Mouse (Mus musculus): ENCODE results near the gene Tnp2. TPM values are rescaled to one million over a fixed set of nuclear protein-coding genes. Genes with fewer than 3 reads are reported as not detected.

Gene Tnp2
- polyA plus RNA-seq, 1 experiment from 2014 or later, result not detected

GRCm38 (mm10) chr16:10762569-10763180 is 25.8 kb downstream of the Tnp2 start:
- H3K4me2 ChIP-seq, result no peak overlapping the region
- no peaks in the 10 kb centered on the region for H3K27me3 ChIP-seq
- no peaks in the 10 kb centered on the region for H3K4me1 ChIP-seq (replicated peaks)
- no peak for ATAC-seq (ENCODE audit: low FRiP score, low read depth)
- no peak overlapping the region for H3K4me3 ChIP-seq
- no peak overlapping the region for H3K9ac ChIP-seq
- H3K36me3 ChIP-seq, result no peaks in the 10 kb centered on the region
- H3K9me3 ChIP-seq, result no peaks in the 10 kb centered on the region
- WGBS, result 72% methylated on average over 5 of the region's 5 CpGs
- no peak overlapping the region for H3K27ac ChIP-seq (replicated peaks)

GRCm38 (mm10) chr16:10761182-10761581 is 27.3 kb downstream of the Tnp2 start:
- Histone ChIP-seq H3K4me2 (no peak overlapping the region), H3K4me1 (replicated peaks) (no peaks in the 10 kb centered on the region), H3K9me3 (no peaks in the 10 kb centered on the region), H3K36me3 (no peaks in the 10 kb centered on the region), H3K4me3 (no peak overlapping the region), H3K9ac (no peak overlapping the region), H3K27ac (replicated peaks) (no peak overlapping the region), H3K27me3 (no peaks in the 10 kb centered on the region)
- no peak for ATAC-seq (ENCODE audit: low FRiP score, low read depth)
- 74% methylated on average over 8 of the region's 8 CpGs for WGBS

DNA sequence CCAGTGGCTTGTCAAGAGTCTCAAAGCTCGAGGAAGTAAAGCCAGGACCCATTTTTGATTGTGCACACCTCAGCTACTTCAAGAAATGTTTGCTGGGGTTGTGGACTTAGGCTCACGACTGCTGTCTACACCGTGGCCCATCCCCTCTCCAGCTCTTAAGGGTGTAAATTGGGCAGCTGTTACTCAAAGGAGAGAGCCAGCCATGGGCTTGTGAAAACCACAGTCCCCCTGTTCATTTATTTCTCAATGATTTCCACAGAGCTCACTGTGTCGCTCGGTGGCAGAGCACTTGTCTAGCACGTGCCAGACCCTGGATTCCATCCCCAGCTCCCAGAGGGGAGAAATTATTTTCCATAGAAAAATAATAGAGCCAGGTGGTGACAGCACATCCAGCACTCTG is 32.3 kb downstream of the Tnp2 start:
- Histone ChIP-seq H3K27me3 (no peaks in the 10 kb centered on the region), H3K9me3 (no peaks in the 10 kb centered on the region), H3K36me3 (no peaks in the 10 kb centered on the region), H3K4me1 (replicated peaks) (no peaks in the 10 kb centered on the region), H3K27ac (replicated peaks) (no peak overlapping the region), H3K9ac (no peak overlapping the region), H3K4me3 (no peak overlapping the region), H3K4me2 (no peak overlapping the region)
- WGBS, result 73% methylated on average over 5 of the region's 6 CpGs
- no peak for ATAC-seq (ENCODE audit: low FRiP score, low read depth)

DNA sequence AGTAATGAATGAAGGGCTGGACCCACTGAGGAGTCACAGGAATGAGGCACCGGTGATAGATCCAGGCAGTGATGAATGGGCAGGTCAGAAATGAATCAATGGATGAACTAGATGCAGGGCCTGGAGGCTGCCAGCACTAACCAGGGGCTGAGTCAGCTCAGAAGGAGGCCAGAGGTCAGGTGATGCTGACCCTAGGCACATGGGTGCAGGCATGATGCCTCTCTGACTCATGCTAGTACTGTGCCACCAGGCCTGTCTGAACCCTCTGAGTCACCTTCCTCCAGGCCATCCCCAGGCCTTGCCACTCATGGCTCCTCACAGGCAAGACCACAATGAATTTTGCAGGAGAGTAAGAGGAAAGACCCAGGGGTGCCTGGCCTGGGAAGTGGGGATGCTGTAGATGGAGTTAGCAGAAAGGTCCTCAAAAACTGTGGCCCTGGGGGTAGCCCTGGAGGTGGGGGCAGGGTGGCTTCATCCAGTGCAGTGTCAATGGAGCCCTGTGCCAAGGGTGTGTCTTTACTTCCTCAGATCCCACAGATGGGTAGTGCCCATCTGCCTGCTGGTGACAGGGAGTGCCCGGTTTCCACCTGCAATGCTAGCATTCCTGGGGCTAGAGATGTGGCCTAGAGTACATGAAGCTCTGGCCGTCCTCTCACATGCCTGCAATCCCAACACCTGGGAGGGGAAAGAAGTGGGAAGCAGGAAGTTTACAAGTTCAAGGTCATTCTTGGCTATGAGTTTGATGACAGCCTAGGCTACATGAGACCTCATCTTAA is 33.8 kb downstream of the Tnp2 start:
- Histone ChIP-seq H3K4me1 (replicated peaks) (0 out of 2 replicates have a peak, but pooled peaks cover 3% of the 10 kb centered on the region), H3K9ac (no peak overlapping the region), H3K4me3 (no peak overlapping the region), H3K27me3 (no peaks in the 10 kb centered on the region), H3K27ac (replicated peaks) (no peak overlapping the region), H3K9me3 (no peaks in the 10 kb centered on the region), H3K36me3 (no peaks in the 10 kb centered on the region), H3K4me2 (no peak overlapping the region)
- WGBS, result 79% methylated on average over 3 of the region's 3 CpGs
- ATAC-seq (ENCODE audit: low FRiP score, low read depth), result no peak

DNA sequence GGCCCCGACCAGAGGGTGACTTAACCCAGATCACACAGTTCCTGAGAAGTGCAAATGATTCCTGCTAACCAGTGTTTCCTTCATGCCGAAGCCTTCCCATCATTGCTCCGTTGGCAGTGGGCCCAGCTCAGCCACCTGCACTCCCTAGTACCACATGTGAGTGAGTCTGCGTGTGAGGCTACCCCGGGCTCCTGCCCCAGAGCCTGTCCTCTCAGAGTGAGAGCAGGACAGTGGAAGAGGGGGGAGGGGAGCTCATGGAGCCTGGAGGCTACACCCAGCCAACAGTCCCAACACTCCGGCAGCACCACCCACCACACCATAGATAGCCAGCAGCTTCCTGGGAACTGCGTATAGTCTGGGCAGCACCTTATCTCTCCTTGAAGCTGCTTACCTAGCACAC is 38.6 kb downstream of the Tnp2 start:
- WGBS, result 53% methylated on average over 7 of the region's 7 CpGs
- no peak for ATAC-seq (ENCODE audit: low FRiP score, low read depth)
- Histone ChIP-seq H3K4me2 (no peak overlapping the region), H3K4me3 (no peak overlapping the region), H3K4me1 (replicated peaks) (peaks cover 8% of the 10 kb centered on the region; the same call in 1 of the 2 replicates), H3K27me3 (no peaks in the 10 kb centered on the region), H3K9me3 (no peaks in the 10 kb centered on the region), H3K36me3 (no peaks in the 10 kb centered on the region), H3K9ac (no peak overlapping the region), H3K27ac (replicated peaks) (no peak overlapping the region)

GRCm38 (mm10) chr16:10749226-10749625 is 39.2 kb downstream of the Tnp2 start:
- Histone ChIP-seq H3K4me3 (no peak overlapping the region), H3K27me3 (no peaks in the 10 kb centered on the region), H3K36me3 (no peaks in the 10 kb centered on the region), H3K4me1 (replicated peaks) (peaks cover 8% of the 10 kb centered on the region; the same call in 1 of the 2 replicates), H3K9ac (no peak overlapping the region), H3K4me2 (no peak overlapping the region), H3K9me3 (no peaks in the 10 kb centered on the region), H3K27ac (replicated peaks) (no peak overlapping the region)
- 73% methylated on average over 7 of the region's 7 CpGs for WGBS
- no peak for ATAC-seq (ENCODE audit: low FRiP score, low read depth)

DNA sequence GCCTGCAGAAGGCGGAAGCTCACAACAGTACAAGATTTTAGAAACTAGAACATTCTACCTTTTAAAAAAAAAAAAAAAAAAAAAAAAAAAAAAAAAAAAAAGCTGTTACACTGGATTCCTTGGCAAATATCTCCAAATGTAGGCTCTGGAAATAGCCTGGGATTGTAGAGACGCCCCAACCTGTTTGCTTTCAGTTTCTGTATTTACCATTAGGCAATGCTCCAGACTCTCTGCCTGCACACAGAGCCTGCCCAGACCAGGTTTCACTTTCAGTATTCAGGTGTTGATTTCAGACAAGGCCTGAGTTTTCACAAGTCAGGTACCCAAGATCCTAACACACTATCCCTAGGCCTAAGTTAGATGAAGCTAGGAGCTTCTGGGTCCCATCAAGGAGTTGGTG is 47.4 kb downstream of the Tnp2 start:
- WGBS, result 96% methylated on average over 2 of the region's 2 CpGs
- no peak overlapping the region for H3K9ac ChIP-seq
- no peaks in the 10 kb centered on the region for H3K36me3 ChIP-seq
- H3K4me3 ChIP-seq, result no peak overlapping the region
- ATAC-seq (ENCODE audit: low FRiP score, low read depth), result no peak
- no peaks in the 10 kb centered on the region for H3K27me3 ChIP-seq
- H3K4me2 ChIP-seq, result no peak overlapping the region
- H3K9me3 ChIP-seq, result no peaks in the 10 kb centered on the region
- H3K27ac ChIP-seq (replicated peaks), result no peak overlapping the region
- H3K4me1 ChIP-seq (replicated peaks), result 0 out of 2 replicates have a peak, but pooled peaks cover 3% of the 10 kb centered on the region

DNA sequence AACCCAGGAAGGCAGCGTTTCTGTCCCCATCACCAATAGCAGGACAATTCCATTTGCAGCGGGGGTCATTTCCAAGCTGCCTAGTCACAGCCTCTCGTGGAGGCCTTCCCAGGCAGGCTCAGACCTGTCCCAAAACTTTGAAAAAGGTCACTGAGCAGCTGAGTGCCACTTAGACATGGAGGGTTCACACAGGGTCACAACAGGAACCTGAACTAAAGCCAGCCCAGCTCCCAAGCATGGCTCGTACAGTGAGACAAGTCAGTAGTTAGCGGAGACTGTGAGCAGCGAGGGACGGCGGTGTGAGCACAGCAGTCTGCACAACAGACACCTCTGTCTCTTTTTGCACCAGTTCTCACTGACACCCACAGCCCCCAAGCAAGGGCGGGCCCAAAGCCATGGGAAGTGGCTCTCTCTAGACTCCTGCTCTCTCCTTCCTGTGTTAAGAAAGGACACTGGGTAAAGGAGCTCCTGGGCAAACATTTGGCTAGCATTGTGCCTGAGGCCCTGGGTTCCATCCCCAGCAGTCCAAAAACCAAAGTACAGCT is 48.5 kb downstream of the Tnp2 start:
- no peaks in the 10 kb centered on the region for H3K27me3 ChIP-seq
- 0 out of 2 replicates have a peak, but pooled peaks cover 3% of the 10 kb centered on the region for H3K4me1 ChIP-seq (replicated peaks)
- 66% methylated on average over 9 of the region's 9 CpGs for WGBS
- no peaks in the 10 kb centered on the region for H3K9me3 ChIP-seq
- no peak overlapping the region for H3K4me3 ChIP-seq
- ATAC-seq (ENCODE audit: low FRiP score, low read depth), result no peak
- no peak overlapping the region for H3K4me2 ChIP-seq
- H3K27ac ChIP-seq (replicated peaks), result no peak overlapping the region
- H3K36me3 ChIP-seq, result no peaks in the 10 kb centered on the region
- no peak overlapping the region for H3K9ac ChIP-seq

GRCm38 (mm10) chr16:10738866-10739265 is 49.6 kb downstream of the Tnp2 start:
- Histone ChIP-seq H3K36me3 (no peaks in the 10 kb centered on the region), H3K9me3 (no peaks in the 10 kb centered on the region), H3K4me1 (replicated peaks) (0 out of 2 replicates have a peak, but pooled peaks cover 3% of the 10 kb centered on the region), H3K9ac (no peak overlapping the region), H3K27me3 (no peaks in the 10 kb centered on the region), H3K4me3 (no peak overlapping the region), H3K4me2 (no peak overlapping the region), H3K27ac (replicated peaks) (no peak overlapping the region)
- 90% methylated on average over 3 of the region's 3 CpGs for WGBS
- ATAC-seq (ENCODE audit: low FRiP score, low read depth), result no peak

Other genes with a start within 250 kb of the Tnp2 start
- 18.1 and 19.3 TPM in 2 replicates for gene Dexi, start 245.6 kb downstream of the Tnp2 start, polyA plus RNA-seq (2015; fragmentation: Nextera tagmentation; extraction: Ambion mirVana)
- 66.2 and 70.2 TPM in 2 replicates for gene Clec16a, start 243.3 kb downstream of the Tnp2 start, polyA plus RNA-seq (2015; fragmentation: Nextera tagmentation; extraction: Ambion mirVana)
- 5.0 and 5.4 TPM in 2 replicates for gene Socs1, start 3.1 kb downstream of the Tnp2 start, polyA plus RNA-seq (2015; fragmentation: Nextera tagmentation; extraction: Ambion mirVana)
- not detected in 2 replicates for gene Prm3, start 2.3 kb upstream of the Tnp2 start, polyA plus RNA-seq (2015; fragmentation: Nextera tagmentation; extraction: Ambion mirVana)
- not detected in 2 replicates for gene Prm2, start 7.5 kb upstream of the Tnp2 start, polyA plus RNA-seq (2015; fragmentation: Nextera tagmentation; extraction: Ambion mirVana)
- gene Prm1, start 17.2 kb upstream of the Tnp2 start, polyA plus RNA-seq (2015; fragmentation: Nextera tagmentation; extraction: Ambion mirVana), result 0.36 and 0.52 TPM in 2 replicates
- not detected in 2 replicates for gene Gm11172, start 24.3 kb upstream of the Tnp2 start, polyA plus RNA-seq (2015; fragmentation: Nextera tagmentation; extraction: Ambion mirVana)
- gene Rmi2, start 46.4 kb upstream of the Tnp2 start, polyA plus RNA-seq (2015; fragmentation: Nextera tagmentation; extraction: Ambion mirVana), result 0.74 and 0.81 TPM in 2 replicates